Mouse (Mus musculus) midbrain, postnatal 0 days (tissue): Measurements from ENCODE around the gene Fhod1. TPM values are rescaled to one million over a fixed set of nuclear protein-coding genes. Genes with fewer than 3 reads are reported as not detected.

Experiments
- ATAC-seq: fragments of 200-750 bp; cut with Nextera tagmentation; 2 replicates; pipeline ENCODE4 v1.8.0; 2017; ENCODE audit warnings: moderate number of reproducible peaks, mild to moderate bottlenecking, moderate TSS enrichment, moderate library complexity; ENCODE audit not compliant: low FRiP score
- DNase-seq: peaks from one replicate; pipeline ENCODE4 v3.0.0-alpha.2; 2015; ENCODE audit warnings: low spot score
- H3K27ac ChIP-seq: fragments of 300-500 bp; sonication (generic); 2 replicates; pipeline ENCODE4 v1.5.1; 2014; ENCODE audit warnings: low read depth, mild to moderate bottlenecking, low read length, mixed read lengths
- H3K27me3 ChIP-seq: fragments of 300-500 bp; sonication (generic); 2 replicates; pipeline ENCODE4 v1.6.1; 2014; ENCODE audit warnings: low read length, control low read depth, mixed read lengths; ENCODE audit not compliant: insufficient read depth
- H3K36me3 ChIP-seq: fragments of 300-500 bp; sonication (generic); 2 replicates; pipeline ENCODE4 v1.6.1; 2014; ENCODE audit warnings: low read length, control low read depth, mixed read lengths; ENCODE audit not compliant: insufficient read depth
- H3K4me1 ChIP-seq: fragments of 300-500 bp; sonication (generic); 2 replicates; pipeline ENCODE4 v1.6.1; 2014; ENCODE audit warnings: mild to moderate bottlenecking, control low read depth, antibody characterized with exemption, low read length, mixed read lengths; ENCODE audit not compliant: insufficient read depth
- H3K4me2 ChIP-seq: fragments of 300-500 bp; sonication (generic); 2 replicates; pipeline ENCODE4 v1.6.1; 2014; ENCODE audit warnings: low read depth, mild to moderate bottlenecking, low read length, mixed read lengths; ENCODE audit not compliant: poor library complexity, severe bottlenecking
- H3K4me3 ChIP-seq: fragments of 300-500 bp; sonication (generic); 2 replicates; pipeline ENCODE4 v1.5.1; 2014; ENCODE audit warnings: low read depth, mild to moderate bottlenecking, low read length, moderate library complexity
- H3K9ac ChIP-seq: fragments of 300-500 bp; sonication (generic); replicated peaks from 2 replicates; pipeline ENCODE4 v1.6.1; 2014; ENCODE audit warnings: mild to moderate bottlenecking, low read length, moderate library complexity, mixed read lengths; ENCODE audit not compliant: poor library complexity, severe bottlenecking
- H3K9me3 ChIP-seq: fragments of 300-500 bp; sonication (generic); 2 replicates; pipeline ENCODE4 v1.6.1; 2016; ENCODE audit warnings: low read length, control low read depth
- CTCF ChIP-seq: IDR thresholded peaks from 2 replicates; pipeline ENCODE4 v1.5.1; 2016; ENCODE audit warnings: antibody characterized with exemption, mild to moderate bottlenecking
- WGBS: fragments of 180-500 bp; shearing (Covaris S2); extraction: QIAGEN DNeasy Blood & Tissue Kit; methylation state at CpG from one replicate; pipeline ENCODE4 v1.1.7; 2014; 5-methylcytosine and 5-hydroxymethylcytosine counted together
- polyA plus RNA-seq: library from polyadenylated mRNA; unstranded; fragments of >200 nt; fragmentation: Nextera tagmentation; extraction: Ambion mirVana; gene quantifications from 2 replicates; pipeline ENCODE4 v1.2.1, GENCODE M21; 2015
- total RNA-seq: library from RNA; depleted of rRNA; stranded (reverse); fragments of >200 nt; gene quantifications from 2 replicates; pipeline ENCODE4 v1.2.3, GENCODE M21; 2014

Fhod1 gene
- total and polyA plus RNA-seq, 2 experiments from 2014 or later: 0.48 to 3.8 TPM

DNA sequence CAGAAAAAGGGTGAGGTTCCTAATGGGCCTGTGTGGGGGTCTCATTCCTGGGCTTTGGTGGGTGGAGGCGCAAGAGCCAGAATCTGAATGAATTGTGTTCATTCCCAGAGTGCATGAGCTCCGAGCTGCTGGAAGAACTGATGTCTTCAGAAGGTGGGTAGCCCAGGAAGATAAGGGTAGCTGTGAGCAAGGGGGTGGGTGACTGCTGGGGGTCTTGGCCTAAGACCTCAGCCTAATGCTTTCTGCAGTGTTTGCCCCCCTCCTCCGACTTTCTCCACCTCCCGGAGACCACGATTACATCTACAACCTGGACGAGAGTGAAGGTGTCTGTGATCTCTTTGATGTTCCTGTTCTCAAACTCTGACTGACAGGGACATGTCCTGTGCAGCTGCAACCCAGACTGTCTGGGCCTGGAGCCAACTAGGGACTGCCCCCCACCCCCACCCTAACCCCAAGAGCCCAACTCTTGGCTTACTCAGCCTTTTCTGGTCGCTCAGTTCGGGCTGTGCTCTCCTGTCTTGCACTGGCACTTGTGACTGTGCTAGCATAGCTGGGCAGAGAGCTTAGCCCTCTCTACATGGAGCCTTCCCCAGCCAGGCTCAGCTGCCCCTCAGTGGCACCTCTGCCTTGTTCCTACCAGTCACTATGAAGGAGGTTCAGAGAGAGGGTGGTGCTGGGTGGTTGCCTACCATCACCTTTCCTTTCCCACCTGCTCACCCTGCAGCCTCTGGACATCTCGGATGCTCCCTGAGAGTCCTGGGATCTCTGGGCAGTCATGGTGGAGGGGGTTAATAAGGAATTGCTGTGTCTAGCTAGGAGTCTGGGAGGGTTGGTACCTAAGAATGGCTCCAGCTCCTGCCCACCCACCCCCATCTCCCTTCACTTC, 43.2 kb downstream of the Fhod1 start:
- Histone ChIP-seq H3K4me3 (no peak overlapping the region), H3K4me2 (no peak overlapping the region), H3K9ac (0 out of 2 replicates have a peak overlapping the region, but pooled peaks have one; percentile 8), H3K36me3 (peaks cover 52% of the 10 kb centered on the region), H3K4me1 (peaks cover 9% of the 10 kb centered on the region; the same call in 1 of the 2 replicates), H3K27me3 (no peaks in the 10 kb centered on the region), H3K9me3 (no peaks in the 10 kb centered on the region), H3K27ac (no peak overlapping the region)
- DNase-seq (no peak), ATAC-seq (no peak)
- 64% methylated on average over 9 of the region's 9 CpGs for WGBS
- no peak for TF ChIP-seq CTCF

DNA sequence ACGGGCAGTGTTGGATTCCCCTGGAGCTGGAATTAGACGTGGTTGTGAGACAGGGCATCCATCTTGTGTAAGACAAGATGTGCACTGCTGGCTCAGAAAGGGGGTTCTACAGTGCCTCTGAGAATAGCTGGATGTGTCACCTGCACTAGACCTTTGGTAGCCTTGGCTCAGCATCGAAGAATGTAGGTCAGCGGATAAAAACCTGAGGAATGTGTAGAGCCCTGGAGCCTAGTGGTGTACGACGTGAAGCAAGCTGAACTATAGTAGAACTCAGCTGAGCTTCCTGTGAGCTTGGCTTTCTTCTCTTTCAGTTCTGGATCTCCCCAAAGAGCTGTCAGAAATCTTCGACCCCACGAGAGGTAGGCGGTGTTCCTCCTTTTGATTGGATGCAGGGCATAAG, 43.9 kb downstream of the Fhod1 start:
- H3K27ac ChIP-seq: no peak overlapping the region
- no peaks in the 10 kb centered on the region for H3K27me3 ChIP-seq
- no peak for TF ChIP-seq CTCF
- H3K9ac ChIP-seq: 0 out of 2 replicates have a peak overlapping the region, but pooled peaks have one; percentile 8
- no peak overlapping the region for H3K4me3 ChIP-seq
- H3K36me3 ChIP-seq: peaks cover 52% of the 10 kb centered on the region
- 86% methylated on average over 9 of the region's 9 CpGs for WGBS
- ATAC-seq (no peak), DNase-seq (no peak)
- peaks cover 10% of the 10 kb centered on the region; the same call in 1 of the 2 replicates for H3K4me1 ChIP-seq
- no peak overlapping the region for H3K4me2 ChIP-seq
- H3K9me3 ChIP-seq: no peaks in the 10 kb centered on the region

DNA sequence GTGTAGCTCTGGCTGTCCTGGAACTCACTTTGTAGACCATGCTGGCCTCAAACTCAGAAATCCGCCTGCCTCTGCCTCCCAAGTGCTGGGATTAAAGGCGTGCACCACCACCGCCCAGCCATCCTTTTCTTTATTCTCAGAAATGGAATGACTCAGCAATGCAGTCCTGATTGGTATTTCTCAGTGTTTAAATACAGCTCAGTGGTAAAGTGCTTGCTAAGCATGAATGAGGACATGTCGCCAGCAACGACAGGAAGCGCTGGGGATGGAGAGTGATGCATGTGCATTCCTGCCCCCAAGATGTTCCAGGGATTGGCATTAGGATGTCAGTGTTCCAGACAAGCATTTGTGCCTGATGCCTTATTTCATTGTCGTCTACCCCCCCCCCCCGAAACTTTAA, 44.4 kb downstream of the Fhod1 start:
- Histone ChIP-seq H3K27ac (no peak overlapping the region), H3K9me3 (no peaks in the 10 kb centered on the region), H3K36me3 (peaks cover 49% of the 10 kb centered on the region), H3K4me2 (no peak overlapping the region), H3K9ac (no peak overlapping the region), H3K4me3 (no peak overlapping the region), H3K27me3 (no peaks in the 10 kb centered on the region), H3K4me1 (peaks cover 15% of the 10 kb centered on the region; the same call in 1 of the 2 replicates)
- DNase-seq: no peak
- 89% methylated on average over 8 of the region's 8 CpGs for WGBS
- no peak for ATAC-seq
- no peak for TF ChIP-seq CTCF

DNA sequence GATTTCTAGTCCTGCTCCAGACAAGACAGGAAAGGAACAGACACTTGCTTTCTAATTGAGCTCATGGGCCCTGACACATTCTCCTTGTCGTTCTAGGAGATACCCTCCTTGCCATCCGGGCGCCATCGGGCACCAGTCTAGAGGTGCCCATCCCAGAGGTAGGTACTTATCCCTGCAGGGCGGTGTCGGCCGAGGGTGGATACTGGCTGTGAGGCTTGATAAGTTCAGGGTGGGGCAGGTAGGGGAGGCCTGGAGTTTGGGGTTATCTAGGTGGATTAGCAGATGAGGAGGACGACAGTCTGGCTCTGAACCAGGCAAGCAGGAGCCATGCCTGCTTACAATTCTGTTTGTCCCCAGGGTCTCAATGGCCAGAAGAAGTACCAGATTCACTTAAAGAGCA, 47.8 kb downstream of the Fhod1 start:
- H3K4me1 ChIP-seq: peaks cover 9% of the 10 kb centered on the region; the same call in 1 of the 2 replicates
- peaks cover 39% of the 10 kb centered on the region for H3K36me3 ChIP-seq
- no peak overlapping the region for H3K4me3 ChIP-seq
- no peaks in the 10 kb centered on the region for H3K27me3 ChIP-seq
- H3K9me3 ChIP-seq: no peaks in the 10 kb centered on the region
- no peak overlapping the region for H3K27ac ChIP-seq
- ATAC-seq (no peak), DNase-seq (no peak)
- TF ChIP-seq CTCF: no peak
- WGBS: over 99% methylated on average over 8 of the region's 8 CpGs
- H3K9ac ChIP-seq: no peak overlapping the region
- no peak overlapping the region for H3K4me2 ChIP-seq

DNA sequence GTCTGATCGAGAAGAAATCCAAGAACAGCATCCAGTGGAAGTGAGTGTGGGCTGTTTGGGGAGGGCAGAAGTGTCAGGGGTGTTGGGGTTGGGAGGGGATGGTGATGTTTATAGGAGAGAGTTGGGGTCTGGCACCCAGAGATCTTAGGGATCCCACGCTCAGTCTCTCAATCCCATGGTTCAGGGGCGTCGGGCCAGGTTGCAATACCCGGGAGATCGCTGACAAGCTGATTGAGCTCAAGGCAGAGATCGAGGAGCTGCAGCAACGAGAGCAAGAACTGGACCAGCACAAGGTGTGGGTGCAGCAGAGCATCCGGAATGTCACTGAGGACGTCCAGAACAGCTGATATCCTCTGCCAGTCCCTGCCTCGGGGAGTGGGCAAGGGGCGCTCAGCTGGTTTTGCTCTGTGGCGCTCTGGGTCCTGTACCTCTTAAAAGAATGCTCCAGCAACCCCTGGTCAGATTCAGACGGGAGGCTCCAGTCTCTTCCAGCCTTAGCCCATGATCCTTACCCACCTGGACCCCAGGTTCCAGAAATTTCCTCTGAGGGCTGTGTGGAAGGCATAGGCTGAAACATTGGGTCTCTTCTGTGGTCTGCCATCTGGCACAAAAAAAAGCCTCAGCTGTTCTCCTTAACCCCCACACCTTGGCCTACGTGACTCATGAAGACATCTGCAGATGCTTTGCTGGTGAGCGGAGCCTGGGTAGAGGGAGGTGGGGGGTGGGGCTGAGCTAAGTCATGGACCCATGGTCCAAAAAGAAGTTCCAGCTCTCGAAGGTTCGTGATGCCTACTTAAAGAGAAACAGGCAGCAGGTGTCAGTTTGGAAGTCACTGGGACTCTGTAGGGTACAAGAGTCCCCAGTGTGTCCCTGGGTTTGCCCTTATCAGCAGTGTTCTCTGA, 49.2 kb downstream of the Fhod1 start:
- peaks cover 9% of the 10 kb centered on the region; the same call in 1 of the 2 replicates for H3K4me1 ChIP-seq
- no peak for ATAC-seq
- no peaks in the 10 kb centered on the region for H3K9me3 ChIP-seq
- 0 out of 2 replicates have a peak overlapping the region, but pooled peaks have one; percentile 70 for H3K27ac ChIP-seq
- peak overlapping the region; percentile 81 for H3K9ac ChIP-seq
- H3K4me2 ChIP-seq: peak overlapping the region; percentile 96
- no peak for TF ChIP-seq CTCF
- H3K27me3 ChIP-seq: no peaks in the 10 kb centered on the region
- H3K4me3 ChIP-seq: peak overlapping the region; percentile 74
- H3K36me3 ChIP-seq: peaks cover 28% of the 10 kb centered on the region
- WGBS: 67% methylated on average over 18 of the region's 18 CpGs
- no peak for DNase-seq
